26 mouse cellular contexts compared by ENCODE assay signal in genomic region chr1:39608534-39608933, GRCm38 (mm10). TPM values are rescaled to one million over a fixed set of nuclear protein-coding genes. Genes with fewer than 3 reads are reported as not detected.
DNase-seq lines count a peak whose midpoint lies in the region; ATAC-seq and TF ChIP-seq lines count a peak whose summit lies in the region.
"Had no signal": no experiment of that assay in that cellular context is flagged by ENCODE, and none has a peak within 500 bp of the region (broad histone marks: within the 10 kb centered on the region; RNA-seq: fewer than 3 reads in every experiment).

No protein-coding gene starts in this region.

- no peak overlapping the region for H3K9ac ChIP-seq in kidney, embryonic 14.5 days (ENCODE audit: low read depth, low read length)
- H3K9ac ChIP-seq in midbrain, embryonic 15.5 days = no peak overlapping the region
- H3K9ac ChIP-seq: embryonic facial prominence, embryonic 13.5 days; forebrain, embryonic 12.5 days; limb, embryonic 12.5 days; liver, embryonic 13.5 days had no signal

- H3K4me1 ChIP-seq in kidney, adult 2 months (ENCODE audit: control insufficient read depth, insufficient read depth, low read length) = peaks cover 12% of the 10 kb centered on the region; the same call in 1 of the 2 replicates
- peaks cover 16% of the 10 kb centered on the region; the same call in 1 of the 2 replicates for H3K4me1 ChIP-seq in kidney, embryonic 14.5 days (ENCODE audit: control insufficient read depth, insufficient read depth, low read length)
- peaks cover 2% of the 10 kb centered on the region; the same call in 1 of the 2 replicates for H3K4me1 ChIP-seq in midbrain, embryonic 15.5 days
- H3K4me1 ChIP-seq: embryonic facial prominence, embryonic 13.5 days; forebrain, embryonic 12.5 days; limb, embryonic 12.5 days; liver, embryonic 13.5 days had no signal

- H3K9me3 ChIP-seq in kidney, embryonic 14.5 days (ENCODE audit: control insufficient read depth, low read length) = no peaks in the 10 kb centered on the region
- H3K9me3 ChIP-seq in midbrain, embryonic 15.5 days = no peaks in the 10 kb centered on the region
- H3K9me3 ChIP-seq: embryonic facial prominence, embryonic 13.5 days; forebrain, embryonic 12.5 days; limb, embryonic 12.5 days; liver, embryonic 13.5 days had no signal

- no peak for TF ChIP-seq POLR2A in kidney, adult 2 months (IDR thresholded peaks at IDR 0.05; ENCODE audit: low read depth, low read length)

- H3K4me3 ChIP-seq in kidney, adult 2 months (ENCODE audit: insufficient read depth, low read depth, low read length) = no peak overlapping the region
- H3K4me3 ChIP-seq in kidney, embryonic 14.5 days (ENCODE audit: low read length) = no peak overlapping the region
- no peak overlapping the region for H3K4me3 ChIP-seq in midbrain, embryonic 15.5 days
- H3K4me3 ChIP-seq: embryonic facial prominence, embryonic 13.5 days; erythroblast, embryonic 14.5 days; forebrain, embryonic 12.5 days; limb, embryonic 12.5 days; liver, embryonic 13.5 days had no signal

- no peaks in the 10 kb centered on the region for H3K36me3 ChIP-seq in kidney, adult 2 months (ENCODE audit: control insufficient read depth, insufficient read depth, low read length)
- no peaks in the 10 kb centered on the region for H3K36me3 ChIP-seq in kidney, embryonic 14.5 days (ENCODE audit: control insufficient read depth, insufficient read depth, low read length)
- H3K36me3 ChIP-seq in midbrain, embryonic 15.5 days (replicated peaks) = no peaks in the 10 kb centered on the region
- H3K36me3 ChIP-seq: embryonic facial prominence, embryonic 13.5 days; forebrain, embryonic 12.5 days; limb, embryonic 12.5 days; liver, embryonic 13.5 days had no signal

- TF ChIP-seq CTCF in kidney, adult 2 months (conservative IDR thresholded peaks at IDR 0.05; ENCODE audit: insufficient read depth, insufficient read length, low read depth, low read length) = no peak

- H3K27me3 ChIP-seq in kidney, adult 2 months (replicated peaks; ENCODE audit: control insufficient read depth, insufficient read depth, low read length) = no peaks in the 10 kb centered on the region
- H3K27me3 ChIP-seq in kidney, embryonic 14.5 days (ENCODE audit: control insufficient read depth, insufficient read depth, low read length) = no peaks in the 10 kb centered on the region
- H3K27me3 ChIP-seq in midbrain, embryonic 15.5 days (replicated peaks) = no peaks in the 10 kb centered on the region
- H3K27me3 ChIP-seq: embryonic facial prominence, embryonic 13.5 days; forebrain, embryonic 12.5 days; limb, embryonic 12.5 days; liver, embryonic 13.5 days had no signal

- H3K4me2 ChIP-seq in kidney, embryonic 14.5 days (replicated peaks; ENCODE audit: low read depth, low read length) = no peak overlapping the region
- no peak overlapping the region for H3K4me2 ChIP-seq in midbrain, embryonic 15.5 days
- H3K4me2 ChIP-seq: embryonic facial prominence, embryonic 13.5 days; forebrain, embryonic 12.5 days; heart, embryonic 11.5 days; limb, embryonic 12.5 days; liver, embryonic 13.5 days had no signal

- WGBS in kidney, adult 2 months = 23% methylated on average over 8 of the region's 8 CpGs
- 10% methylated on average over 8 of the region's 8 CpGs for WGBS in kidney, embryonic 14.5 days
- WGBS in midbrain, embryonic 15.5 days = 83% methylated on average over 8 of the region's 8 CpGs

- ATAC-seq in kidney, embryonic 14.5 days (ENCODE audit: low FRiP score, low TSS enrichment) = no peak
- ATAC-seq in granulocyte monocyte progenitor cell, adult 5-6 weeks (replicated peaks; ENCODE audit: poor library complexity, severe bottlenecking) = peak; percentile 71
- ATAC-seq in neutrophil, adult 5-6 weeks (ENCODE audit: extremely low read depth, insufficient number of reproducible peaks, low FRiP score, poor library complexity, severe bottlenecking) = peak; percentile 55
- ATAC-seq in midbrain, embryonic 15.5 days (replicated peaks) = no peak
- ATAC-seq: activated CD4-positive, CD25-positive, alpha-beta regulatory T cell, adult 4 months; hindbrain, postnatal 0 days had no signal

- H3K27ac ChIP-seq in kidney, adult 2 months (ENCODE audit: insufficient read depth, low read depth, low read length) = no peak overlapping the region
- H3K27ac ChIP-seq in kidney, embryonic 14.5 days (ENCODE audit: low read depth, low read length) = no peak overlapping the region
- no peak overlapping the region for H3K27ac ChIP-seq in midbrain, embryonic 15.5 days
- H3K27ac ChIP-seq: embryonic facial prominence, embryonic 13.5 days; forebrain, embryonic 12.5 days; hindbrain, postnatal 0 days; limb, embryonic 12.5 days; liver, embryonic 13.5 days had no signal

- peak; percentile 27 for DNase-seq in kidney, adult 2 months
- DNase-seq in A20 (ENCODE audit: low read depth, low spot score) = peak; percentile 28
- DNase-seq in left cerebral cortex, adult 18-20 months (ENCODE audit: low spot score in 2 of 2) = no peak
- DNase-seq in thymus, postnatal 10 days (ENCODE audit: low spot score in 2 of 2) = no peak
- DNase-seq: cerebellum, adult 11 months; cerebellum, postnatal 14 days; kidney, adult 11 months; kidney, postnatal 36 days; layer of hippocampus, postnatal 36 days; liver, embryonic 13.5 days; lung, adult 2 months; lung, postnatal 36 days; thymus, postnatal 4 days had no signal

RNA-seq across cellular contexts. Expression of gene Rnf149, which starts 31.3 kb away (rescaled TPM):
- polyA plus RNA-seq in kidney, adult 2 months (2012; rRNA removed) = 30.3 and 33.7 TPM in 2 replicates
- 41.3 and 45.2 TPM in 2 replicates for polyA plus RNA-seq in kidney, embryonic 14.5 days (2014; fragmentation: Nextera tagmentation; extraction: Ambion mirVana)
- total RNA-seq in granulocyte monocyte progenitor cell, adult 5-6 weeks (2014; fragmentation: Nextera tagmentation) = 34.0 and 37.2 TPM in 2 replicates
- total RNA-seq in granulocyte monocyte progenitor cell, adult 5-6 weeks (2017) = 34.6 and 34.8 TPM in 2 replicates
- total RNA-seq in neutrophil, adult 5-6 weeks (2017) = 478 and 497 TPM in 2 replicates
- polyA plus RNA-seq in midbrain, embryonic 15.5 days (2015; fragmentation: Nextera tagmentation; extraction: Ambion mirVana) = 22.4 and 25.6 TPM in 2 replicates
- 10 to 100 TPM; 31.2 to 34.2 TPM for total RNA-seq in left cerebral cortex, adult 18-20 months (2021)

RNA-seq across cellular contexts. Expression of gene Creg2, which starts 42.7 kb away (rescaled TPM):
- polyA plus RNA-seq in kidney, adult 2 months (2012; rRNA removed) = 0.04 and 0.09 TPM in 2 replicates
- 0.04 TPM in 1 of 2 replicates, not detected in the other for polyA plus RNA-seq in kidney, embryonic 14.5 days (2014; fragmentation: Nextera tagmentation; extraction: Ambion mirVana)
- total RNA-seq in granulocyte monocyte progenitor cell, adult 5-6 weeks (2014; fragmentation: Nextera tagmentation) = not detected in 2 replicates
- total RNA-seq in granulocyte monocyte progenitor cell, adult 5-6 weeks (2017) = not detected in 2 replicates
- 0.23 and 0.37 TPM in 2 replicates for total RNA-seq in neutrophil, adult 5-6 weeks (2017)
- 8.2 and 9.3 TPM in 2 replicates for polyA plus RNA-seq in midbrain, embryonic 15.5 days (2015; fragmentation: Nextera tagmentation; extraction: Ambion mirVana)
- total RNA-seq in left cerebral cortex, adult 18-20 months (2021) = 10 to 100 TPM; 87.9 to 90.6 TPM
- total RNA-seq: MEL had no signal
- polyA plus RNA-seq: C2C12; erythroblast, embryonic 14.5 days had no signal

Comparison
In these comparisons a context has a peak if more than half of its experiments do, and no peak if none do; other contexts are left out.
1. DNase-seq: peak in kidney, adult 2 months (single experiment) and A20 (single experiment); none in left cerebral cortex, adult 18-20 months (0 of 2) and thymus, postnatal 10 days (0 of 2).
2. ATAC-seq: peak in granulocyte monocyte progenitor cell, adult 5-6 weeks (single experiment) and neutrophil, adult 5-6 weeks (single experiment); none in kidney, embryonic 14.5 days (single experiment) and midbrain, embryonic 15.5 days (single experiment).
3. RNA of gene Rnf149, which starts 31.3 kb away (total RNA-seq): 478 to 497 TPM in neutrophil, adult 5-6 weeks; 34.0 to 37.2 TPM in granulocyte monocyte progenitor cell, adult 5-6 weeks and 31.2 to 34.2 TPM in left cerebral cortex, adult 18-20 months; every median in the first group is over 10 times any median in the second.
4. RNA of gene Creg2, which starts 42.7 kb away (total RNA-seq): 87.9 to 90.6 TPM in left cerebral cortex, adult 18-20 months; 0.23 to 0.37 TPM in neutrophil, adult 5-6 weeks and not detected in granulocyte monocyte progenitor cell, adult 5-6 weeks; every median in the first group is over 10 times any median in the second.